32 mouse cellular contexts compared by ENCODE assay signal in genomic region chr1:158811887-158812286, GRCm38 (mm10).
DNase-seq lines count a peak whose midpoint lies in the region; ATAC-seq and TF ChIP-seq lines count a peak whose summit lies in the region.
"Had no signal": no experiment of that assay in that cellular context is flagged by ENCODE, and none has a peak within 500 bp of the region (broad histone marks: within the 10 kb centered on the region; RNA-seq: fewer than 3 reads in every experiment).

No protein-coding gene starts in this region.

- H3K4me3 ChIP-seq in lung, embryonic 14.5 days (ENCODE audit: low read depth, low read length), result no peak overlapping the region
- H3K4me3 ChIP-seq in lung, adult 2 months (replicated peaks; ENCODE audit: extremely low read depth, low read depth, low read length), result no peak overlapping the region
- no peak overlapping the region for H3K4me3 ChIP-seq in embryonic facial prominence, embryonic 13.5 days
- H3K4me3 ChIP-seq in limb, embryonic 10.5 days, result no peak overlapping the region
- H3K4me3 ChIP-seq: forebrain, embryonic 10.5 days; heart, embryonic 12.5 days; layer of hippocampus, adult 2 months; liver, embryonic 12.5 days; midbrain, embryonic 15.5 days; neural tube, embryonic 15.5 days; stomach, embryonic 15.5 days had no signal

- H3K9ac ChIP-seq in lung, embryonic 14.5 days, result no peak overlapping the region
- no peak overlapping the region for H3K9ac ChIP-seq in embryonic facial prominence, embryonic 13.5 days
- H3K9ac ChIP-seq: heart, embryonic 12.5 days; hindbrain, embryonic 14.5 days; liver, embryonic 12.5 days; liver, postnatal 0 days; midbrain, embryonic 15.5 days; neural tube, embryonic 15.5 days; stomach, embryonic 15.5 days had no signal

- no peak for TF ChIP-seq CTCF in lung, embryonic 14.5 days (IDR thresholded peaks at IDR 0.05; ENCODE audit: low read depth)
- TF ChIP-seq CTCF in lung, adult 2 months (IDR thresholded peaks at IDR 0.05; ENCODE audit: insufficient read depth, low read length), result no peak

- H3K4me1 ChIP-seq in lung, embryonic 14.5 days (ENCODE audit: insufficient read depth), result no peaks in the 10 kb centered on the region
- H3K4me1 ChIP-seq in lung, adult 2 months (ENCODE audit: control insufficient read depth, insufficient read depth, low read length), result no peaks in the 10 kb centered on the region
- H3K4me1 ChIP-seq in embryonic facial prominence, embryonic 13.5 days, result peaks cover 11% of the 10 kb centered on the region
- peaks cover 17% of the 10 kb centered on the region for H3K4me1 ChIP-seq in limb, embryonic 10.5 days
- H3K4me1 ChIP-seq: forebrain, embryonic 10.5 days; heart, embryonic 12.5 days; liver, embryonic 12.5 days; midbrain, embryonic 15.5 days; neural tube, embryonic 15.5 days; stomach, embryonic 15.5 days had no signal

- no peak for ATAC-seq in lung, embryonic 14.5 days (ENCODE audit: insufficient read depth)
- 0 out of 2 replicates have a peak, but pooled peaks have one; percentile 48 for ATAC-seq in embryonic facial prominence, embryonic 13.5 days (ENCODE audit: insufficient number of reproducible peaks, insufficient read depth, low FRiP score, low TSS enrichment, low read depth)
- ATAC-seq in granulocyte monocyte progenitor cell, adult 5-6 weeks (replicated peaks; ENCODE audit: poor library complexity, severe bottlenecking), result no peak
- ATAC-seq: forebrain, embryonic 16.5 days; inflammation-experienced regulatory T-cells, adult 6 months; liver, embryonic 12.5 days; liver, postnatal 0 days; midbrain, embryonic 15.5 days had no signal

- H3K27ac ChIP-seq in lung, embryonic 14.5 days (ENCODE audit: low read depth), result no peak overlapping the region
- peak overlapping the region; percentile 80 for H3K27ac ChIP-seq in embryonic facial prominence, embryonic 13.5 days
- H3K27ac ChIP-seq in limb, embryonic 10.5 days, result peak overlapping the region; percentile 66
- H3K27ac ChIP-seq: forebrain, embryonic 10.5 days; hindbrain, embryonic 14.5 days; layer of hippocampus, adult 2 months; liver, embryonic 12.5 days; macrophage; midbrain, embryonic 15.5 days; neural tube, embryonic 15.5 days; stomach, embryonic 15.5 days had no signal

- H3K36me3 ChIP-seq in lung, embryonic 14.5 days (ENCODE audit: insufficient read depth), result no peaks in the 10 kb centered on the region
- no peaks in the 10 kb centered on the region for H3K36me3 ChIP-seq in embryonic facial prominence, embryonic 13.5 days
- H3K36me3 ChIP-seq in limb, embryonic 10.5 days, result no peaks in the 10 kb centered on the region
- H3K36me3 ChIP-seq: forebrain, embryonic 10.5 days; heart, embryonic 12.5 days; liver, embryonic 12.5 days; midbrain, embryonic 15.5 days; neural tube, embryonic 15.5 days; stomach, embryonic 15.5 days had no signal

- no peak for TF ChIP-seq POLR2A in lung, adult 2 months (IDR thresholded peaks at IDR 0.05; ENCODE audit: borderline replicate concordance, extremely low read depth, low read depth, low read length)

- peak; percentile 8 for DNase-seq in lung, embryonic 14.5 days
- no peak for DNase-seq in lung, adult 2 months
- no peak for DNase-seq in limb, embryonic 10.5 days (ENCODE audit: low spot score)
- DNase-seq in mesoderm, embryonic 11.5 days (ENCODE audit: low read depth, low spot score), result peak; percentile 5
- DNase-seq in cerebellum, adult 9-10 months, result no peak
- DNase-seq in left cerebral cortex, adult 11 months (ENCODE audit: low spot score), result no peak
- DNase-seq: adrenal gland, postnatal 14 days; cerebellum, adult 11-12 months; cerebellum, postnatal 10 days; gastrocnemius, postnatal 10 days; kidney, adult 11 months; kidney, postnatal 36 days; left cerebral cortex, postnatal 4 days; liver, postnatal 0 days; lung, postnatal 10 days; retina, postnatal 1 day; right cerebral cortex, postnatal 25 days; thymus, postnatal 14 days had no signal

- no peaks in the 10 kb centered on the region for H3K27me3 ChIP-seq in lung, embryonic 14.5 days (ENCODE audit: insufficient read depth, low read length)
- no peaks in the 10 kb centered on the region for H3K27me3 ChIP-seq in embryonic facial prominence, embryonic 13.5 days
- H3K27me3 ChIP-seq in limb, embryonic 10.5 days (ENCODE audit: low read depth, poor library complexity, severe bottlenecking), result no peaks in the 10 kb centered on the region
- H3K27me3 ChIP-seq: CH12.LX; heart, embryonic 12.5 days; liver, embryonic 12.5 days; midbrain, embryonic 15.5 days; neural tube, embryonic 15.5 days; stomach, embryonic 15.5 days had no signal

- WGBS in lung, embryonic 14.5 days, result 58% methylated on average over 3 of the region's 3 CpGs
- WGBS in lung, adult 2 months, result 65% methylated on average over 3 of the region's 3 CpGs
- 25% methylated on average over 3 of the region's 3 CpGs for WGBS in embryonic facial prominence, embryonic 13.5 days
- whole genome bisulfite sequencing in limb, embryonic 10.5 days, result 57% methylated on average over 3 of the region's 3 CpGs

- no peak overlapping the region for H3K4me2 ChIP-seq in lung, embryonic 14.5 days
- H3K4me2 ChIP-seq in embryonic facial prominence, embryonic 13.5 days, result no peak overlapping the region
- H3K4me2 ChIP-seq: heart, embryonic 12.5 days; hindbrain, embryonic 14.5 days; liver, embryonic 12.5 days; midbrain, embryonic 15.5 days; neural tube, embryonic 15.5 days; stomach, embryonic 15.5 days had no signal

- H3K9me3 ChIP-seq in lung, embryonic 14.5 days (ENCODE audit: low read depth, low read length), result no peaks in the 10 kb centered on the region
- no peaks in the 10 kb centered on the region for H3K9me3 ChIP-seq in embryonic facial prominence, embryonic 13.5 days
- H3K9me3 ChIP-seq in limb, embryonic 10.5 days (replicated peaks), result no peaks in the 10 kb centered on the region
- H3K9me3 ChIP-seq: forebrain, embryonic 10.5 days; heart, embryonic 12.5 days; liver, embryonic 12.5 days; midbrain, embryonic 15.5 days; neural tube, embryonic 15.5 days; stomach, embryonic 15.5 days had no signal

Comparison
In these comparisons a context has a peak if more than half of its experiments do, and no peak if none do; other contexts are left out.
1. DNase-seq: peak in lung, embryonic 14.5 days (single experiment) and mesoderm, embryonic 11.5 days (single experiment); none in lung, adult 2 months (single experiment), limb, embryonic 10.5 days (single experiment), cerebellum, adult 9-10 months (single experiment) and left cerebral cortex, adult 11 months (single experiment).